8 mouse cellular contexts compared by ENCODE assay signal in the genomic region with DNA sequence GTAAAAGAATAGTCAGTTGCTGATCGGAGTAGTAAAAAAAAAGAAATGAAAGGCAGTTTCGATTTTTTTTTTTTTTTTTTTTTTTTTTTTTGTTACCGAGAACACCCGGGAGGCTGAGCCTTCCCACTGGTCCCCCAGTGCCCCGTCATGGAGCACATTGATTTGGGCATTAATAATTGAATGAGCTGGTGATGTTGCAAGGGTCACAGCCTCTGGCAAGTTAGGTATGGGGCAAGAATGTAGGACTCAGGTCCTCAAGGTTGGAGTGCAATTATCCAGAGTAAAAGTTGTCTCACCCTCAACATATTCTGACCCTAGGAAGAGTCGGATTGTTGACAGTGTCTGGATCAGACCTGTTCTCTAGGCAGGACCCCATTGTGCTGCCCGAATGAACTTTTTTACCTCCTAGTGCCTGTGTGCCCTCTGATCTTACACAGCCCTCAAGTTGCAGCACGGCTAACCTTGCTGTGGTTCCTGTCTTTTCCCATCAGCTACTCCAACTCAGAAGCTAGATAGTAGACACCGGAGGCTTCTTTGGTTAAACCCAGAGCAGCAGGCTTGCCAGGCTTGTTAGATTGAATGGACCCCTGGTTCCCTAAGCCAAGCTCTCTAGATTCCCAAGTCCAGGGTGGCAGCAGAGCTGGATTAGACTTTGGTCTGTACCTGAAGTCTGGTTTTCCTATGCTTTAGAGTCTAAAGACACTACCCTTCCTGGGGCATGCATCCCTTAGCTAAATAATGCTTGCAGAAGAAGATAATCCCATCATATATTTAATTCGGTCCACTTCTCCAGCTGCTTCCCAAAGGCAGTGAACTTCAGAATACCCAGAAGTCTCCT. TPM values are rescaled to one million over a fixed set of nuclear protein-coding genes. Genes with fewer than 3 reads are reported as not detected.
A peak's percentile ranks its signal among the peaks of the same experiment; 100 is the strongest.
DNase-seq lines count a peak whose midpoint lies in the region; ATAC-seq lines count a peak whose summit lies in the region.

No protein-coding gene starts in this region.

- ATAC-seq in embryonic facial prominence, embryonic 15.5 days (ENCODE audit: insufficient number of reproducible peaks, low FRiP score, low TSS enrichment, low read depth) = no peak
- ATAC-seq in kidney, embryonic 15.5 days (replicated peaks; ENCODE audit: low FRiP score) = no peak

- peak overlapping the region; percentile 44 for H3K9ac ChIP-seq in embryonic facial prominence, embryonic 15.5 days
- H3K9ac ChIP-seq in kidney, embryonic 15.5 days = peak overlapping the region; percentile 71

- peaks cover 42% of the 10 kb centered on the region for H3K4me1 ChIP-seq in embryonic facial prominence, embryonic 15.5 days
- peaks cover 46% of the 10 kb centered on the region for H3K4me1 ChIP-seq in kidney, embryonic 15.5 days

- peak; percentile 44 for DNase-seq in kidney, adult 11 months
- no peak for DNase-seq in kidney, postnatal 10 days
- peak; percentile 29 for DNase-seq in neural tube, embryonic 10.5 days (ENCODE audit: extremely low spot score, low spot score)
- DNase-seq in cerebellum, adult 18-20 months = no peak
- no peak for DNase-seq in thymus, postnatal 36 days
- no peak for DNase-seq in retina, embryonic 14.5 days (ENCODE audit: low spot score)

- H3K4me3 ChIP-seq in embryonic facial prominence, embryonic 15.5 days (replicated peaks) = peak overlapping the region; percentile 59
- peak overlapping the region; percentile 74 for H3K4me3 ChIP-seq in kidney, embryonic 15.5 days (replicated peaks)

- no peak overlapping the region for H3K27ac ChIP-seq in embryonic facial prominence, embryonic 15.5 days (replicated peaks)
- no peak overlapping the region for H3K27ac ChIP-seq in kidney, embryonic 15.5 days

- peak overlapping the region; percentile 68 for H3K4me2 ChIP-seq in embryonic facial prominence, embryonic 15.5 days (replicated peaks)
- peak overlapping the region; percentile 98 for H3K4me2 ChIP-seq in kidney, embryonic 15.5 days

- H3K27me3 ChIP-seq in embryonic facial prominence, embryonic 15.5 days = peaks cover 43% of the 10 kb centered on the region
- H3K27me3 ChIP-seq in kidney, embryonic 15.5 days = peaks cover 47% of the 10 kb centered on the region

- WGBS in embryonic facial prominence, embryonic 15.5 days = 23% methylated on average over 10 of the region's 10 CpGs
- WGBS in kidney, embryonic 15.5 days = 18% methylated on average over 10 of the region's 10 CpGs

- H3K36me3 ChIP-seq in embryonic facial prominence, embryonic 15.5 days = no peaks in the 10 kb centered on the region
- peaks cover 5% of the 10 kb centered on the region; the same call in 1 of the 2 replicates for H3K36me3 ChIP-seq in kidney, embryonic 15.5 days

- no peaks in the 10 kb centered on the region for H3K9me3 ChIP-seq in embryonic facial prominence, embryonic 15.5 days (replicated peaks)
- no peaks in the 10 kb centered on the region for H3K9me3 ChIP-seq in kidney, embryonic 15.5 days (replicated peaks)

RNA-seq across cellular contexts. Expression of a gene that starts 1.8 kb away (rescaled TPM):
- polyA plus RNA-seq in embryonic facial prominence, embryonic 15.5 days (2015; fragmentation: Nextera tagmentation; extraction: Ambion mirVana) = 261 TPM in 2 replicates
- polyA plus RNA-seq in kidney, embryonic 15.5 days (2015; fragmentation: Nextera tagmentation; extraction: Ambion mirVana) = 140 and 158 TPM in 2 replicates

Comparison
In these comparisons a context has a peak if more than half of its experiments do, and no peak if none do; other contexts are left out.
1. DNase-seq: peak in kidney, adult 11 months (single experiment) and neural tube, embryonic 10.5 days (single experiment); none in kidney, postnatal 10 days (single experiment), cerebellum, adult 18-20 months (0 of 2), thymus, postnatal 36 days (0 of 2) and retina, embryonic 14.5 days (single experiment).